Mouse (Mus musculus) forebrain, embryonic 13.5 days (tissue): Measurements from ENCODE around the gene Zbtb18. TPM values are rescaled to one million over a fixed set of nuclear protein-coding genes. Genes with fewer than 3 reads are reported as not detected.

Source experiments
- ATAC-seq: fragments of 200-750 bp; cut with Nextera tagmentation; 2 replicates; pipeline ENCODE4 v1.8.0; 2017
- H3K27ac ChIP-seq: fragments of 300-500 bp; sonication (generic); 2 replicates; pipeline ENCODE4 v1.5.1; 2015; ENCODE audit warnings: inconsistent platforms, mild to moderate bottlenecking, moderate library complexity
- H3K27me3 ChIP-seq: fragments of 300-500 bp; sonication (generic); 2 replicates; pipeline ENCODE4 v1.6.1; 2015; ENCODE audit warnings: mild to moderate bottlenecking, inconsistent platforms
- H3K36me3 ChIP-seq: fragments of 300-500 bp; sonication (generic); 2 replicates; pipeline ENCODE4 v1.6.1; 2015; ENCODE audit warnings: mild to moderate bottlenecking, inconsistent platforms; ENCODE audit not compliant: poor library complexity, severe bottlenecking
- H3K4me1 ChIP-seq: fragments of 300-500 bp; sonication (generic); 2 replicates; pipeline ENCODE4 v1.6.1; 2015; ENCODE audit warnings: inconsistent platforms
- H3K4me2 ChIP-seq: fragments of 300-500 bp; sonication (generic); 2 replicates; pipeline ENCODE4 v1.6.1; 2015; ENCODE audit warnings: inconsistent platforms, mild to moderate bottlenecking, moderate library complexity
- H3K4me3 ChIP-seq: fragments of 300-500 bp; sonication (generic); 2 replicates; pipeline ENCODE4 v1.5.1; 2015; ENCODE audit warnings: mild to moderate bottlenecking, inconsistent platforms
- H3K9ac ChIP-seq: fragments of 300-500 bp; sonication (generic); 2 replicates; pipeline ENCODE4 v1.6.1; 2015; ENCODE audit warnings: mild to moderate bottlenecking, inconsistent platforms
- H3K9me3 ChIP-seq: fragments of 300-500 bp; sonication (generic); replicated peaks from 2 replicates; pipeline ENCODE4 v1.6.1; 2016; ENCODE audit warnings: inconsistent platforms
- WGBS: fragments of 180-500 bp; shearing (Covaris S2); methylation state at CpG from one replicate; pipeline ENCODE4 v1.1.7; 2015; 5-methylcytosine and 5-hydroxymethylcytosine counted together
- polyA plus RNA-seq: library from polyadenylated mRNA; unstranded; fragments of >200 nt; fragmentation: Nextera tagmentation; extraction: Ambion mirVana; gene quantifications from 2 replicates; pipeline ENCODE4 v1.2.1, GENCODE M21; 2015

Gene Zbtb18
- 59.8 and 88.1 TPM in 2 replicates for polyA plus RNA-seq

GRCm38 (mm10) chr1:177442196-177442808 is at the start of gene Zbtb18:
Gene Zbtb18 (plus strand): TSS chr1:177442351.
- Histone ChIP-seq H3K36me3 (peaks cover 1% of the 10 kb centered on the region; the same call in 1 of the 2 replicates), H3K4me3 (peak within 1 kb of the TSS; percentile 83), H3K27ac (peak within 1 kb of the TSS; percentile 100), H3K9me3 (no peaks in the 10 kb centered on the region), H3K4me1 (peaks cover 38% of the 10 kb centered on the region), H3K9ac (peak within 1 kb of the TSS; percentile 98), H3K4me2 (peak within 1 kb of the TSS; percentile 73), H3K27me3 (no peaks in the 10 kb centered on the region)
- under 1% methylated on average over 39 of the region's 106 CpGs for WGBS
- peak; percentile 3; the same call in 1 of the 2 replicates for ATAC-seq

- 86% methylated on average over 1 of the region's 1 CpGs for WGBS
- H3K27me3 ChIP-seq: no peaks in the 10 kb centered on the region
- no peaks in the 10 kb centered on the region for H3K9me3 ChIP-seq
- H3K27ac ChIP-seq: no peak overlapping the region
- H3K9ac ChIP-seq: no peak overlapping the region
- no peak for ATAC-seq
- H3K4me1 ChIP-seq: no peaks in the 10 kb centered on the region
- no peak overlapping the region for H3K4me3 ChIP-seq
- H3K36me3 ChIP-seq: no peaks in the 10 kb centered on the region
- no peak overlapping the region for H3K4me2 ChIP-seq
Measured at GRCm38 (mm10) chr1:177397455-177397854, 44.7 kb upstream of the Zbtb18 start.

- ATAC-seq: no peak
- no peaks in the 10 kb centered on the region for H3K36me3 ChIP-seq
- no peaks in the 10 kb centered on the region for H3K27me3 ChIP-seq
- no peak overlapping the region for H3K27ac ChIP-seq
- H3K4me1 ChIP-seq: peaks cover 5% of the 10 kb centered on the region
- no peak overlapping the region for H3K4me2 ChIP-seq
- no peaks in the 10 kb centered on the region for H3K9me3 ChIP-seq
- 86% methylated on average over 6 of the region's 6 CpGs for WGBS
- H3K9ac ChIP-seq: no peak overlapping the region
- H3K4me3 ChIP-seq: no peak overlapping the region
Measured at GRCm38 (mm10) chr1:177405170-177405569, 37.0 kb upstream of the Zbtb18 start.

GRCm38 (mm10) chr1:177408690-177409089 is 33.5 kb upstream of the Zbtb18 start:
- no peaks in the 10 kb centered on the region for H3K9me3 ChIP-seq
- H3K9ac ChIP-seq: no peak overlapping the region
- no peaks in the 10 kb centered on the region for H3K36me3 ChIP-seq
- no peak overlapping the region for H3K4me3 ChIP-seq
- no peak for ATAC-seq
- H3K27ac ChIP-seq: no peak overlapping the region
- H3K4me1 ChIP-seq: peaks cover 30% of the 10 kb centered on the region
- H3K27me3 ChIP-seq: no peaks in the 10 kb centered on the region
- WGBS: 87% methylated on average over 3 of the region's 3 CpGs
- no peak overlapping the region for H3K4me2 ChIP-seq

GRCm38 (mm10) chr1:177410769-177411348 is 31.3 kb upstream of the Zbtb18 start:
- peak overlapping the region; percentile 3; the same call in 1 of the 2 replicates for H3K4me3 ChIP-seq
- no peaks in the 10 kb centered on the region for H3K9me3 ChIP-seq
- no peaks in the 10 kb centered on the region for H3K27me3 ChIP-seq
- peaks cover 30% of the 10 kb centered on the region for H3K4me1 ChIP-seq
- ATAC-seq: peak; percentile 71
- no peaks in the 10 kb centered on the region for H3K36me3 ChIP-seq
- no peak overlapping the region for H3K9ac ChIP-seq
- WGBS: 25% methylated on average over 7 of the region's 7 CpGs
- peak overlapping the region; percentile 41 for H3K4me2 ChIP-seq
- peak overlapping the region; percentile 51 for H3K27ac ChIP-seq

GRCm38 (mm10) chr1:177411359-177412358 is 30.5 kb upstream of the Zbtb18 start:
- H3K9ac ChIP-seq: no peak overlapping the region

GRCm38 (mm10) chr1:177419331-177419730 is 22.8 kb upstream of the Zbtb18 start:
- H3K9ac ChIP-seq: no peak overlapping the region
- H3K4me1 ChIP-seq: no peaks in the 10 kb centered on the region
- WGBS: 84% methylated on average over 12 of the region's 12 CpGs
- H3K4me2 ChIP-seq: no peak overlapping the region
- no peak for ATAC-seq
- 0 out of 2 replicates have a peak, but pooled peaks cover 5% of the 10 kb centered on the region for H3K27me3 ChIP-seq
- H3K9me3 ChIP-seq: no peaks in the 10 kb centered on the region
- H3K4me3 ChIP-seq: no peak overlapping the region
- no peaks in the 10 kb centered on the region for H3K36me3 ChIP-seq
- H3K27ac ChIP-seq: no peak overlapping the region

More at GRCm38 (mm10) chr1:177411359-177412358, 30.5 kb upstream of the Zbtb18 start:
- Histone ChIP-seq H3K4me2 (peak overlapping the region; percentile 41), H3K9me3 (no peaks in the 10 kb centered on the region), H3K4me1 (peaks cover 30% of the 10 kb centered on the region), H3K27me3 (no peaks in the 10 kb centered on the region), H3K4me3 (peak overlapping the region; percentile 3; the same call in 1 of the 2 replicates), H3K36me3 (no peaks in the 10 kb centered on the region), H3K27ac (peak overlapping the region; percentile 51)
- 15% methylated on average over 19 of the region's 19 CpGs for WGBS
- peak; percentile 79 for ATAC-seq

- 23% methylated on average over 6 of the region's 6 CpGs for WGBS
- H3K4me2 ChIP-seq: no peak overlapping the region
- no peak overlapping the region for H3K27ac ChIP-seq
- no peak overlapping the region for H3K9ac ChIP-seq
- H3K9me3 ChIP-seq: no peaks in the 10 kb centered on the region
- H3K36me3 ChIP-seq: no peaks in the 10 kb centered on the region
- no peaks in the 10 kb centered on the region for H3K4me1 ChIP-seq
- H3K27me3 ChIP-seq: 0 out of 2 replicates have a peak, but pooled peaks cover 5% of the 10 kb centered on the region
- ATAC-seq: no peak
- H3K4me3 ChIP-seq: no peak overlapping the region
Measured at GRCm38 (mm10) chr1:177420126-177420525, 22.0 kb upstream of the Zbtb18 start.

- Histone ChIP-seq H3K36me3 (no peaks in the 10 kb centered on the region), H3K9ac (no peak overlapping the region), H3K4me2 (no peak overlapping the region), H3K27me3 (no peaks in the 10 kb centered on the region), H3K4me3 (no peak overlapping the region), H3K4me1 (peaks cover 3% of the 10 kb centered on the region; the same call in 1 of the 2 replicates), H3K27ac (no peak overlapping the region), H3K9me3 (no peaks in the 10 kb centered on the region)
- 83% methylated on average over 5 of the region's 5 CpGs for WGBS
- ATAC-seq: no peak
Measured at GRCm38 (mm10) chr1:177427862-177428261, 14.3 kb upstream of the Zbtb18 start.

- Histone ChIP-seq H3K9me3 (no peaks in the 10 kb centered on the region), H3K4me1 (peaks cover 3% of the 10 kb centered on the region; the same call in 1 of the 2 replicates), H3K4me3 (no peak overlapping the region), H3K9ac (no peak overlapping the region), H3K36me3 (no peaks in the 10 kb centered on the region), H3K27ac (no peak overlapping the region; the same call in 1 of the 2 replicates), H3K4me2 (no peak overlapping the region), H3K27me3 (no peaks in the 10 kb centered on the region)
- WGBS: 83% methylated on average over 14 of the region's 14 CpGs
- ATAC-seq: no peak
Measured at GRCm38 (mm10) chr1:177428338-177428737, 13.8 kb upstream of the Zbtb18 start.

- H3K4me1 ChIP-seq: peaks cover 3% of the 10 kb centered on the region; the same call in 1 of the 2 replicates
- H3K4me3 ChIP-seq: no peak overlapping the region
- no peak overlapping the region for H3K27ac ChIP-seq
- WGBS: 71% methylated on average over 4 of the region's 4 CpGs
- H3K9ac ChIP-seq: no peak overlapping the region
- no peaks in the 10 kb centered on the region for H3K9me3 ChIP-seq
- no peaks in the 10 kb centered on the region for H3K36me3 ChIP-seq
- ATAC-seq: no peak
- no peak overlapping the region for H3K4me2 ChIP-seq
- no peaks in the 10 kb centered on the region for H3K27me3 ChIP-seq
Measured at GRCm38 (mm10) chr1:177429067-177429466, 13.1 kb upstream of the Zbtb18 start.
